Mouse (Mus musculus): Measurements from ENCODE around the gene Rpl28. TPM values are rescaled to one million over a fixed set of nuclear protein-coding genes. Genes with fewer than 3 reads are reported as not detected.
"Not testable (repeated sequence)": the region's sequence is repeated elsewhere in the genome, so short reads cannot be mapped to it uniquely, and the experiment has no call there.

Gene Rpl28
- polyA plus RNA-seq, 1 experiment from 2014 or later, result 322 TPM

DNA sequence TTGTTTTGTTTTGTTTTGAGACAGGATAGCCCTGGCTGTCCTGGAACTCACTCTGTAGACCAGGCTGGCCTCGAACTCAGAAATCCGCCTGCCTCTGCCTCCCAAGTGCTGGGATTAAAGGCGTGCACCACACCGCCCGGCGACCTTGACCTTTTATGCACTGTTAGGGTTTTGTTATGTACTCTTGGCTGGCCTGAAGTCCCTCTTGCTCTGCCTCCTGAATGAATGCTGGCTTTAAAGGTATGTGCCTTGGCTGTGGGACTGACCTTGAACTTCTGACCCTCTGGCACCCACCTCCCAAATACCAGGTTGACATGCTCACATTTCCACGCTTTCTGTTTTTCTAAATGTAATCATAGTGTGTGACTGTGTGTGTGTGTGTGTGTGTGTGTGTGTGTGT lies 28.3 kb downstream of the Rpl28 start:
- H3K27ac ChIP-seq (ENCODE audit: low read length), result not testable (repeated sequence)
- WGBS, result 87% methylated on average over 7 of the region's 7 CpGs

DNA sequence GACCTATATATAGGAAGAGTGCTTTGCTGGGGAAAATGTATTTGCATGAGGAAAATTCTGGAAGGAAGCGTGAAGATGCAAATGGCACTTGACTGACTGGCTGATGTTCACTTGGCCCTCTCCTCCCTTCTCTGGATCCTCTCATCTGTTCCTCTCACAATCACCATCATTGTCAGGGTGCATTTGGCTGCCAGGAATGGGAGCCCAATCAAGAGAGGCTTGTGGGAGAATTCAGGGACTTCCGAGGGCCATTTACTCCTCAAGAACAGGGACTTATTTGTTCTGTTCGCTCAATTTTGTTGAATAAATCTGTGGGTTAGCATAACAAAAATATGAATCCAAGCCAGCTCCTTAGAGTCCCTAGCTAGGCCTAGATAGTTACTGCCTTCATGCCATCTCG lies 29.0 kb downstream of the Rpl28 start:
- Histone ChIP-seq H3K27ac (ENCODE audit: low read length) (no peak overlapping the region), H3K36me3 (ENCODE audit: control insufficient read depth, insufficient read depth, low read length) (no peaks in the 10 kb centered on the region), H3K4me2 (ENCODE audit: low read depth, low read length) (no peak overlapping the region), H3K27me3 (ENCODE audit: control insufficient read depth, insufficient read depth, low read length) (no peaks in the 10 kb centered on the region), H3K9me3 (replicated peaks; ENCODE audit: control insufficient read depth, low read length) (no peaks in the 10 kb centered on the region), H3K4me1 (ENCODE audit: control insufficient read depth, insufficient read depth, low read length) (0 out of 2 replicates have a peak, but pooled peaks cover 3% of the 10 kb centered on the region), H3K4me3 (replicated peaks; ENCODE audit: low read length) (no peak overlapping the region), H3K9ac (ENCODE audit: low read length) (no peak overlapping the region)
- WGBS, result 74% methylated on average over 4 of the region's 4 CpGs
- no peak for ATAC-seq (ENCODE audit: insufficient read depth, low FRiP score)

More for the DNA sequence above, 28.3 kb downstream of the Rpl28 start:
- not testable (repeated sequence) for H3K4me2 ChIP-seq (ENCODE audit: low read depth, low read length); H3K9me3 ChIP-seq (replicated peaks; ENCODE audit: control insufficient read depth, low read length); ATAC-seq (ENCODE audit: insufficient read depth, low FRiP score); H3K9ac ChIP-seq (ENCODE audit: low read length); H3K36me3 ChIP-seq (ENCODE audit: control insufficient read depth, insufficient read depth, low read length); H3K4me1 ChIP-seq (ENCODE audit: control insufficient read depth, insufficient read depth, low read length); H3K4me3 ChIP-seq (replicated peaks; ENCODE audit: low read length); H3K27me3 ChIP-seq (ENCODE audit: control insufficient read depth, insufficient read depth, low read length)

DNA sequence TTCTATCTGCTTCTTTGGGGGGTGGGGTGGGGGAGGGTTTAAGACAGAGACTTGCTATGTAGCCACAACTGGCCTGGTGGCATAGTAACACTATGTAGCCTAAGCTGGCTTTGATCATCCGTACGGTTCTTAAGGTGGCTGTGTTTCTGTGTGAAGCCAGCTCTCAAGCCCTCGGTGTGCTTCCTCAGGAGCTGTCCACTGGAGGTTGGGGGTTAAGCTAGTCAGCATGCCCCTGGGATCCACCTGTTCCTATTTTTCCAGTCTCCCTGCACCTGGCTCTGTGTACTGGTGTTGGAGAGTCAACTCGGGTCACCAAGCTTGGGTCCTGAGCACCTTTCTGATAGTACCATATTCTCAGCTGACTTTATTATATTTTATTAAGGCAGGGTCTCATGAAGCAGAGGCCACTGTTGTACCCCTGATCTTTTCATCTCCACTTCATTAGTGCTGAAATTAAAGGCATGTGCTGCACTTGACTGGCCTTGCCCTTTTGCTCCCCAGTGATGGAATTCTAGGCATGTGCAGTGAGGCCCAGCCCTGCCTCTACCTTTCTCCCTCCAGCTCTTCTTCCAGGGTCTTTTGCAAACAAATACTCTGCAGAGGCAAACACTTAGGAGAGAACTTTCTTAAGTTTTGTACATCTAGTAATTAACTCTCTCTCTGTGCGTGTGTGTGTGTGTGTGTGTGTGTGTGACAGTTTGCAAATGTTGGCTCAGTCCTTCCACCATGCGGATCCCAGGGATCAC lies 29.7 kb downstream of the Rpl28 start:
- Histone ChIP-seq H3K36me3 (ENCODE audit: control insufficient read depth, insufficient read depth, low read length) (no peaks in the 10 kb centered on the region), H3K4me3 (replicated peaks; ENCODE audit: low read length) (no peak overlapping the region), H3K27me3 (ENCODE audit: control insufficient read depth, insufficient read depth, low read length) (no peaks in the 10 kb centered on the region), H3K9me3 (replicated peaks; ENCODE audit: control insufficient read depth, low read length) (no peaks in the 10 kb centered on the region), H3K4me1 (ENCODE audit: control insufficient read depth, insufficient read depth, low read length) (0 out of 2 replicates have a peak, but pooled peaks cover 3% of the 10 kb centered on the region), H3K4me2 (ENCODE audit: low read depth, low read length) (no peak overlapping the region), H3K27ac (ENCODE audit: low read length) (no peak overlapping the region), H3K9ac (ENCODE audit: low read length) (no peak overlapping the region)
- no peak for ATAC-seq (ENCODE audit: insufficient read depth, low FRiP score)
- 46% methylated on average over 6 of the region's 6 CpGs for WGBS

DNA sequence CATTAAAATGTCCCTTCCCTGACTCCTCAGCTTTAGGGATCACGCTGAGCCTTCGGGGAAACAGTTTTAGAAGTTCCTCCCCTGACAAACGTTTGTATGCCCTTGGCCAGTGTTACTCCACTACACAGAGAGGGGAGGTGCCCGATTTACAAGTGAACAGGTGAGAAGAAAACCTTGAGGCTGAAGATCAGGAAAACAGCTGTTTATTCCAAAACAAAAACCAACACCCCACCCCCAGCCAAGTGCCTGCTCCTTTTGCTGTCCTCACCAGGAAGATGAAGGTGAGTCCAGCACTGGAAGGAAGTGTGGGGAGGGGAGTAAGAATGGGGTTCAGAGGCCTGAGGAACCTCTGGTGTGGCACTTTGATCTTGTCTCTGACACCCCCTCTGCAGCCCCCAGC lies 32.7 kb downstream of the Rpl28 start:
- Histone ChIP-seq H3K4me3 (replicated peaks; ENCODE audit: low read length) (no peak overlapping the region), H3K27ac (ENCODE audit: low read length) (no peak overlapping the region), H3K36me3 (ENCODE audit: control insufficient read depth, insufficient read depth, low read length) (no peaks in the 10 kb centered on the region), H3K27me3 (ENCODE audit: control insufficient read depth, insufficient read depth, low read length) (peaks cover 3% of the 10 kb centered on the region; the same call in 1 of the 2 replicates), H3K4me1 (ENCODE audit: control insufficient read depth, insufficient read depth, low read length) (no peaks in the 10 kb centered on the region), H3K4me2 (ENCODE audit: low read depth, low read length) (no peak overlapping the region), H3K9ac (ENCODE audit: low read length) (no peak overlapping the region), H3K9me3 (replicated peaks; ENCODE audit: control insufficient read depth, low read length) (no peaks in the 10 kb centered on the region)
- WGBS, result 53% methylated on average over 4 of the region's 4 CpGs
- ATAC-seq (ENCODE audit: insufficient read depth, low FRiP score), result no peak

DNA sequence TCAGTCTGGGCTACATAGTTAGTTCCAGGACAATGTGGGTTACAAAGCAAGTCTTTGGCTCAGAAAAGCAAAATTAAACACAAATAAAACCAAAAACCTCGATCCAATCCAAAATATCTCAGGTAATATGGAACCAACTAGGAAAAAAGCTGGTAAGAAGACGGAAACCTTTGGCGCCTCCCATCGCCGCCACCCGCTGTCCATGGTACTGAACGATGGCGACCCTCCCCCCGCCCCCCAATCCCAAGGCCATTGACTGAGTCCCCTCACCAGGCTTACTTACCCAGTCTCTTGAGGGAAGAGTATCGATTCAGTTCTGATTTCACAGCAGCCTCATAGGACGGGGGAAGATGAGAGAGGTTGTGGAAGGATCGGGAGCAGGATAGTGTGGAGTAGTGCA lies 37.8 kb downstream of the Rpl28 start:
- Histone ChIP-seq H3K9ac (ENCODE audit: low read length) (no peak overlapping the region), H3K36me3 (ENCODE audit: control insufficient read depth, insufficient read depth, low read length) (no peaks in the 10 kb centered on the region), H3K4me1 (ENCODE audit: control insufficient read depth, insufficient read depth, low read length) (no peaks in the 10 kb centered on the region), H3K27ac (ENCODE audit: low read length) (no peak overlapping the region), H3K4me2 (ENCODE audit: low read depth, low read length) (no peak overlapping the region), H3K27me3 (ENCODE audit: control insufficient read depth, insufficient read depth, low read length) (peaks cover 13% of the 10 kb centered on the region), H3K4me3 (replicated peaks; ENCODE audit: low read length) (no peak overlapping the region), H3K9me3 (replicated peaks; ENCODE audit: control insufficient read depth, low read length) (no peaks in the 10 kb centered on the region)
- 6% methylated on average over 12 of the region's 12 CpGs for WGBS
- ATAC-seq (ENCODE audit: insufficient read depth, low FRiP score), result no peak

DNA sequence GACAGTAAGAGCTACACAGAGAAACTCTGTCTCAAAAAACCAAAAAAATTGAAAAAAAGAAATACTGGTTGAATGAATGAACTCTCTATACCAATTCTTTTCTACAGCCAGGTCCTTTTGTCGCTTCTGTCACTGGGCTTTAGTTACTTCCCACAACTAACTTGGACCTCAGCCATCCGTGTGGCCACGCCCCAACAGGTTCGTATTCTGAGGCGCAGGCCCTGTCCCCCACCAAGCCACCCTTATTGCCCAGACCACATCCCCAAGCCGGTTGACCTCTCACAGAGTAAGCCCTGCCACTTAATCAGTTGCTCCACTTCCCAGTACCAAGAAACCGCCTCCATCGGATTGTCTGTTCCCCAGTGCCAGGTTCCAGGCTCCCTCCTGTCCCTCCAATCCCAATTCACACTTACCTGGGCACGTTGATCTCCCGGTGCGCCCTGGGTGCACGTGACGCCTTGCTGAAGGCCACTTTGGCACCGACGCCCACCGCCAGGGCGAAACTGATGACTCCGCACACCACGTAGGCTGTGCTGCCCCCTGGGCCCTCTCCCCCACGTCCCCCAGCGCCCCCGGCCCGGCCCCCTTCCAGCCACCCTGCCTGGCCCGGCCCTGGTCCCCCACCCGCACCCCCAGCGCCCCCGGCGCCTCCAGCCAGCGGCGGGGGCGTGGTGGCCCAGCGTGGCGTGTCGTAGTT lies 43.1 kb downstream of the Rpl28 start:
- peaks cover 33% of the 10 kb centered on the region for H3K27me3 ChIP-seq (ENCODE audit: control insufficient read depth, insufficient read depth, low read length)
- H3K9me3 ChIP-seq (replicated peaks; ENCODE audit: control insufficient read depth, low read length), result no peaks in the 10 kb centered on the region
- ATAC-seq (ENCODE audit: insufficient read depth, low FRiP score), result peak; percentile 30; the same call in 1 of the 2 replicates
- no peaks in the 10 kb centered on the region for H3K36me3 ChIP-seq (ENCODE audit: control insufficient read depth, insufficient read depth, low read length)
- no peak overlapping the region for H3K27ac ChIP-seq (ENCODE audit: low read length)
- H3K4me2 ChIP-seq (ENCODE audit: low read depth, low read length), result peak overlapping the region; percentile 86
- H3K9ac ChIP-seq (ENCODE audit: low read length), result peak overlapping the region; percentile 66
- H3K4me3 ChIP-seq (replicated peaks; ENCODE audit: low read length), result peak overlapping the region; percentile 45
- 7% methylated on average over 34 of the region's 34 CpGs for WGBS
- H3K4me1 ChIP-seq (ENCODE audit: control insufficient read depth, insufficient read depth, low read length), result peaks cover 8% of the 10 kb centered on the region

DNA sequence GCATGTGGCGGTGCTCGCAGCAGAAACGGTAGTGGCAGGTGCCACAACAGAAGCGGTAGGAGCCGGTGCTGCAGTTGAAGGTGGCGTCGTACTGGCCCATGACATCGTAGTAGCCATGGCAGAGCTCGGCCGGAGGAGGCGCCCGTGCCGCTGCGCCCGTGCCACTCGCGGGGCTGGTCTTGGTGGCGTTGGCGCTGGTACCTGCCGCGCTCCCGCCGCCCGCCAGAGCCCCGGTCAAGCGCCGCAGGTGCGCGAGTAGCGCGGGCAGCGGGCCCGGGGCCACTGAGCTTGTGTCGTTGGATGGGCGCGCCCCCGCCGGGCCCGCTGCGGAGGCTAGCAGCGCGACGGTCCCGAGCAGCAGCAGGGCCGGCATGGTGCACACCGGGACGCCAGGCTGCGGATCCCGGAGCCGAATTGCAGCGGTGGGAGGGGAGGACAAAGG lies 43.7 kb downstream of the Rpl28 start:
- Histone ChIP-seq H3K9me3 (replicated peaks; ENCODE audit: control insufficient read depth, low read length) (no peaks in the 10 kb centered on the region), H3K4me2 (ENCODE audit: low read depth, low read length) (peak overlapping the region; percentile 86), H3K27me3 (ENCODE audit: control insufficient read depth, insufficient read depth, low read length) (peaks cover 33% of the 10 kb centered on the region), H3K4me3 (replicated peaks; ENCODE audit: low read length) (peak overlapping the region; percentile 45), H3K36me3 (ENCODE audit: control insufficient read depth, insufficient read depth, low read length) (no peaks in the 10 kb centered on the region), H3K27ac (ENCODE audit: low read length) (no peak overlapping the region), H3K9ac (ENCODE audit: low read length) (peak overlapping the region; percentile 66), H3K4me1 (ENCODE audit: control insufficient read depth, insufficient read depth, low read length) (peaks cover 8% of the 10 kb centered on the region)
- WGBS, result under 1% methylated on average over 50 of the region's 51 CpGs
- peak; percentile 88; the same call in 1 of the 2 replicates for ATAC-seq (ENCODE audit: insufficient read depth, low FRiP score)

DNA sequence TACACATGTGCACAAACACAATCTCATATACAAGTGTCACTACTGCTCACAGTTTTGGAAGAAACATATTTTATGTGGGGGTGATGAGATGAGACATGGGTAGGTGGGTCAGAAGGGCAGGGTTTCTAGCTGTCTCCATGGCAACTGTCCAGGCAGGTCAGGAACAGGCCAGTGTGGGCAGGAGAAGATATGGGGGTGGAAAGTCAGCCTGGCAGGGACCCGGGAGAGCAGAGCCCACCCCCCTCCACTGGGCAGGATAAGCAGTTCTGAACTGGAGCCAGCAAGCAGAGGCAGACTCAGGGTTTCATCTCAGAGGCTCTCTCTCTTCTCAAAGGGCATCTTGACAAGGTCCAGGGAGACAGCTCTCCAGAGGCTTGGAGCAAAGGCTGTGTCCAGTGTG lies 45.0 kb downstream of the Rpl28 start:
- H3K4me2 ChIP-seq (ENCODE audit: low read depth, low read length), result no peak overlapping the region
- no peak overlapping the region for H3K4me3 ChIP-seq (replicated peaks; ENCODE audit: low read length)
- no peaks in the 10 kb centered on the region for H3K36me3 ChIP-seq (ENCODE audit: control insufficient read depth, insufficient read depth, low read length)
- H3K27ac ChIP-seq (ENCODE audit: low read length), result no peak overlapping the region
- H3K9me3 ChIP-seq (replicated peaks; ENCODE audit: control insufficient read depth, low read length), result no peaks in the 10 kb centered on the region
- 10% methylated on average over 1 of the region's 1 CpGs for WGBS
- H3K9ac ChIP-seq (ENCODE audit: low read length), result no peak overlapping the region
- peaks cover 9% of the 10 kb centered on the region for H3K4me1 ChIP-seq (ENCODE audit: control insufficient read depth, insufficient read depth, low read length)
- ATAC-seq (ENCODE audit: insufficient read depth, low FRiP score), result no peak
- peaks cover 41% of the 10 kb centered on the region for H3K27me3 ChIP-seq (ENCODE audit: control insufficient read depth, insufficient read depth, low read length)

DNA sequence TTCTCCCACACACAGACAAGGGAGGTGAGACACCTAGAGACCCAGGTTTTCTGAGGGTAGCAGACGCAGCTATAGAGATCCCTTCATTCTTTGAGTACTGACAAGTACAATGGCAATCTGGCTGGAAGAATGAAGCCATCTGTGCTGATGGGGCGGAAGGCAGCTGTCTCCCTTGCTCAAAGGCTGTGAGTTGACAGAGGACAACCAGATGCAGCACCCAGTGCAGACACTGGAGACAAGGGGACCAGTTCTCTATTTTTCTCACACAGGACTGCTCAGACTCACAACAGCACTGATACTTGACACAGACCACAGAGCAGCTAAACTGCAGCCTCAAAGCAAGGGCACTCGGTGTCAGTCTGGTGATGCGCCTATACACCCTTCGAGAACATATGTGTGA lies 49.4 kb downstream of the Rpl28 start:
- Histone ChIP-seq H3K4me2 (ENCODE audit: low read depth, low read length) (no peak overlapping the region), H3K27ac (ENCODE audit: low read length) (no peak overlapping the region), H3K4me3 (replicated peaks; ENCODE audit: low read length) (no peak overlapping the region), H3K9me3 (replicated peaks; ENCODE audit: control insufficient read depth, low read length) (no peaks in the 10 kb centered on the region), H3K36me3 (ENCODE audit: control insufficient read depth, insufficient read depth, low read length) (no peaks in the 10 kb centered on the region), H3K27me3 (ENCODE audit: control insufficient read depth, insufficient read depth, low read length) (peaks cover 41% of the 10 kb centered on the region), H3K4me1 (ENCODE audit: control insufficient read depth, insufficient read depth, low read length) (peaks cover 15% of the 10 kb centered on the region), H3K9ac (ENCODE audit: low read length) (no peak overlapping the region)
- no peak for ATAC-seq (ENCODE audit: insufficient read depth, low FRiP score)
- 45% methylated on average over 5 of the region's 5 CpGs for WGBS
